Mouse (Mus musculus) lung, postnatal 36 days (tissue): Measurements from ENCODE around the gene Gne.
"Not testable (repeated sequence)": the region's sequence is repeated elsewhere in the genome, so short reads cannot be mapped to it uniquely, and the experiment has no call there.

Experiments
- DNase-seq: peaks from one replicate; pipeline ENCODE4 v3.0.0; 2022; ENCODE audit warnings: mixed read lengths

Gene Gne

DNA sequence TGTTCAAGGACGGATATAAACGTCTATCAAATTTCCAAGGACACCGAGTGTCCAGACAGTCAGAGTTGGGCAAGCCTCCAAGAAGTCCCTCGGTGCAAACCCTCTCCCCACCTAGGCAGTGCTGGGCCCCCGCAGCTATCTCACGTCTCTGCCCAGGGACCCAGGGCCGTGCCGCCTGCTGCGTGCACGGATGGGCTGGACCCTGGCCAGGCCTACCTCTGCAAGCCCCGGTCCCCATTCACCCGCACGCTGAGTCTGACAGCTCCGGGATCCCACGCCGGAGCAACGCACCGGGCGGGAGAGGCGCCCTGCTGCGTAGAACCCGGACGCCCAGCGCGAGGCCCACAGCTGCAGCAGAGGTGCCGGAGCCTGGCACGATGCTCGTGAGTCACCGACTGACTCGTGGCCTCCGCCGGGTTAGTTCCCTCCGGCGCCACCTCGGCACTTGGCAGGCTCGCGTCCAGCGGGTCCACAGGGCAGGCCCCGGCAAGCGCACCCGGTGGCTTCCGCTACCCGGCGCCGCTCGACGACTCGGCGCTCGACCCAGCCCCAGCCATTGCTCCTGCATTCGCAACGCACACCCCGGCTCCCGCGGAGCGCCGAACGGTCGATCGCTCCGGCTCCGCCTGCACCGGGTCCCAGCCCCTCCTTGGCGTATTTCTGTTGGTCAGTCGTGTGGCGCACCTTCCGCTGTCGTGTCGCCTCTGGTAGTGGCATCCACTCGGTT is 11.7 kb downstream of the Gne start:
- DNase-seq: peak; percentile 96

DNA sequence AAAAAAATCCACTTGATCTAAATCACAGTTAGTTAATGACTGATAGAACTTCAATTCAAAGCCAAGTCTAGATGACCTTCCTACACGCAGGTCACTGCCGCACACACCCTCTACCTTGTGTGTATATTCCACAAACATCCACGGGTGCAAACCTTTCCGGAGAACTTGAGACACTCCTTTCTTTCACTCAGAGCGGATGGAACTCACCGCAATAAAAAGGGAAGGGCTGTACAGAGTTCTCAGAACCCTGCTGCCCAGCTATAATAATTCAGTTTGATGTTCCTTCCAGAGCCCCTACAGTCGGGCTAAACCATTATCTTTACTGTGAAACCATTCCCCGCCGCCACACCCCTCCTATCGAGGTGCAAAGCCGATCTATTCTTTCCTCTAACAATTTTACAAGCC is 12.2 kb downstream of the Gne start:
- peak; percentile 31 for DNase-seq

DNA sequence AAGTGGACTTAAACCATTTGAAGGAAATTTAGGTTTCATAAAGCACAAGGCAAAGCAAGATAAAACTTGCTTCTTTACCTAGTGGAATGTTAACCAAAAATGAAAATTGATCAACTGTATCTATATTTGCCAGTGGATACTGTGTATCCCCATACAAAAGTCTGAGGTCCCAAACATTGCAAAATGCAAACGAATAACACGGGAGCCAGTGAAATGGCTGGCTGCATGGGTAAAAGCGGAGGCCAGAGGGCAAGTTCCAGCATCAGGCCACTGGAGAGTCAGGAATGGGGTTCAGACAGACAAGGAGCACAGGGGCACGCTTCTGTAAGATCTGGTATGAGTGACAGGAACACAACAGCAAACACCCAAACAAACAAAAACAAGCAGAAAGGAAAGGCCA is 13.3 kb downstream of the Gne start:
- DNase-seq: no peak

DNA sequence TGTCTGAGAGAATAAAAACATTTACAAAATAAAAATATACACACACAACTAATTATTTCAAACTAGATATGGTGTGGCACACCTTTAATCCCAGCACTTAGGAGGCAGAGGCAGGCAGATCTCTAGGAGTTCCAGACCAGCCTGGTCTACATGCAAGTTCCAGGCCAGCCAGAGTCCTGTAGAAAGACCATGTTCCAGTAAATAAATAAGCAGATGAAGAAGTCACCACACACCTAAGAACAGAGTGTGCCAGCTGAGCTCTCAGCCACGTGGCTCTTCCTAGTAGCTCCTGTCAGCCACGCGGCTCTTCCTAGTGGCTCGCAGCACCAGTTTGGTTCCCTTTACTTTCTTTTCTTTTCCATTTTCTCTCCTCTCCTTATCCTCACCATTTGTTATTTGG is 14.6 kb downstream of the Gne start:
- no peak for DNase-seq

DNA sequence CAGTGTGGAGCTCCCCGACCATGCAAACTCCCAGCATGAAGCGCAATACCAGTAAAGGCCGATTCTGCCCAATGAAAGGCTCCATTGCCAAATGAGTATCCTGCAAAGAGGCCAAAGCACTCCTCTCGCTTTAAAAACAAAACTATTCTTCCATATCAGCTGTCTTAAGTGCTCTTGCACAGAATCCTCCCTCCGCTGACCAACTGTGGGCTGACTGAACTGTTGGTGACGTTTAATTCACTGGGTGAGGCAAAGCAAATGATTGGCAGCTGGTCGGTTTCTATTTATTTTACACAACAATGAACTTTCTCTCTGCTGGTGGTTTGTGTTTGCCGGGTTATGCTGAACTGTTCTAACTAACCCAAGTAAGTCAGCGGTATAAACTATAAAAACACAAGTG is 15.2 kb downstream of the Gne start:
- DNase-seq: peak; percentile 71

DNA sequence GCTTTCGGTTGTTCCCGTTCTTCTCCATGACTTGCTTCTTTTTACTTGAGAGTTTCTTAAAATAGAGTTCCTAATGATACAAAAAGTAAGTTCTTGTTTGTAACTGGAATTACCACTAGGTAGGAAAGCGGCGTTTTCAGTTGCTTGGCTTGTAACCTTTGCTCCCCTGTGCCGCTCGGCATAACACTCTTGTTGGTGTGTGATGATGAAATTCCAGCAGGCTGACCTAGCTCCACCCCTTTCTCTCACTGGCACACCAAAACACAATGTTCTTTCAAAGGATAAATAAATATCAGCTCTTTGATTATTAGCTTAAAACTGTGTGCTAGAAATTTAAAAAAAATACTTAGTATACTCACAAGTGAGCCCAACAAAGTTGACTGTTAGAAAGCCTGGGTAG is 17.1 kb downstream of the Gne start:
- peak; percentile 72 for DNase-seq

DNA sequence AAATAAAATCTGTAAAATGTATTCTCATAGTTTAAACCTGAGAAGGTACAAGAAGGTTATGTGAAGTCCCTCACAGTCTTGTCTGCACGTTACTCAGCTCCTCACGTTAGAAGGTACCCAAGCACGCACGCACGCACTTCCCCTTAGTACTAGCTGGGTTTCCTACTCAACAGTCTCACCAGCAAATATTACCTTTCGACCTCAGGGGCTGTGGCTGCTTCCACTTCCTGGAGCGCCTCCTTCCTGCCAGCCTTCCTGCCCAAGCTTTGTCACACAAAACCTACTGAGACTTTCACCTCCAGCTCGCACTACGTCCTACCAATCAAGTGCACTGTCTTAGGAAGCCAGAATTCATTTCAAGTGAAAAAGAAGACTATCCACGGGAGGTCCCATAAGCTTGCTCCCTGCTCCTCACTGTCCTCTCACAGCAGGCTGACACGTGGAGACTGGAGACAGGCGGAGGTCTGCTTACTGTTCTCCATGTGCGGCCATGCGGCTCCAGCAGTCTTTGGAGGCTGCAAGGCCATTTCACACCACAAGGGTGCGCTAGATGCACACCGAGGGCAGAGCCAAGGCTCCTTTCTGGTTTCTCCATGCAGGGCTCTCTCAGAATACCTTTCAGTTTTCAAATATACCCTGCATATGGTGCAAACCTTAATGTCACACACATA is 18.5 kb downstream of the Gne start:
- DNase-seq: peak; percentile 95

DNA sequence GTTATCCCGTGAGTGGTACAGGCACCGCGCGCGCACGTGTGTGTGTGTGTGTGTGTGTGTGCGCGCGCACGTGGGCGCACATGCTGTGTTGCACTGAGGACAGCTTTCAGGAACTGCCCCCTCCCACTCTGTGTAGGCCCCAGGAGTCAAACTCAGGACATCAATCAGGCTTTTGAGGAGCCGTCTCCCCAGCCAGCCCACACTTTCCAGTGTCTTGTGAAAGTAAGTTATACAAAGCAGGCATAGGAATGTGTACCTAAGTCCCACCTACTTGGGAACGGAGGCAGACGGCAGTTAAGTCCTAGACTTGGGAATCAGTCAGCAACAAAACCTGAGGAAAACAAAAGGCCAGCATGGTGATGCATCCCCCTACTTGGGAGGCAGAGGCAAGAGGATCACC is 21.2 kb downstream of the Gne start:
- DNase-seq: no peak

DNA sequence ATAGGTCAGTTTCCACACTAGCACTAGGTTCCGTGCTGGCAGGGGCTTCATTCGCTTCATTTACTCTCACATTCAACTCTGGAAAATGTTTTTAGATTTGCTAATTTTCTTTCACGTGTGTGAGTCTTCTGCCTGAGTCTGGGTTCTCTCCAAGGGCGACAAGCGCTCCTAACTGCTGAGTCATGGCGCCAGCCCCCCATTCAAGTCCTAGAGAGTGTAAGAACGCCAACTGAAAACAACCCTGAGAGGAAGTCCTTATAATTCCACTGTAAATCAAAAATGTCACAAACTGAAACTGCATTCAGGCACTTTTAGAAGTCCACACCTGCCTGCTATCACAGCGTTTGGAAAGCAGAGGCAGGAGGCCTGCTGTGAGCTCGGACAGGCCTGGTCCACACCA is 21.9 kb downstream of the Gne start:
- DNase-seq: no peak

DNA sequence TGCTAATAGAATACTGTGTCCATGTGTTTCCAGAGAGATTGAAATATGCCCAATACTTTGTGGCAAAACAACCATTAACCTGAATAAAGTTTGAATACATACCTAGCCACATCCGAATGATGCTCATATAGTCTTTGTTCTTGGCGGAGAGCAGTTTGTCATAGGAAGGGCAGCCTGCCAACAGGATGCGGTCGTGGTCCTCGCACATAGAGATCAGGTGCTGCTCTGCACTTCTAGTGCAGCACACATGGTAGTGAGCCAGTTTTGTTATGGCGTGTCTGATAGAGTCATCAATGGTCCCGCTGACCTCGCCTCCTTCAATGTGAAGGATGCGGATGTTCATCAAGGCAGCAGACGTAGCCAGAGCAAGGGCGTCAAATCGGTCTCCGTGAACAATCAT is 24.3 kb downstream of the Gne start:
- no peak for DNase-seq

DNA sequence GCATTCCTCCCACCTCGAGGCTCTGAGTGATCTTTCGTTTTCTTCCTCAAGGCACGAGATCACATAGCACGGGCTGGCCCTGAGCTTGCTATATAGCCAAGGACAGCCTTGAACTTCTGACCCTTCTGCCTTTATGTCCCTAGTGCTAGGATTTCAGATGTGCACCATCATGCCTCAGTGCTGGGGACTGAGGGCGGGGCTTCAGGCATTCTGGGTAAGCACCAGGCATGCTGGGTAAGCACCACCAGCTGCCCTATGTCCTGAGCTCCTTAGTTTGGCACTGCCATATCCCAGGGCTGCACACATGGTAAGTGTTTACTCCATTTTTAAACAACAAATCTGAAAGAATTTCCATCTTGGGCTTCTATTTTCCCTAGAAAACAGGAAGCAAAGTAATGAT is 34.2 kb downstream of the Gne start:
- DNase-seq: no peak

DNA sequence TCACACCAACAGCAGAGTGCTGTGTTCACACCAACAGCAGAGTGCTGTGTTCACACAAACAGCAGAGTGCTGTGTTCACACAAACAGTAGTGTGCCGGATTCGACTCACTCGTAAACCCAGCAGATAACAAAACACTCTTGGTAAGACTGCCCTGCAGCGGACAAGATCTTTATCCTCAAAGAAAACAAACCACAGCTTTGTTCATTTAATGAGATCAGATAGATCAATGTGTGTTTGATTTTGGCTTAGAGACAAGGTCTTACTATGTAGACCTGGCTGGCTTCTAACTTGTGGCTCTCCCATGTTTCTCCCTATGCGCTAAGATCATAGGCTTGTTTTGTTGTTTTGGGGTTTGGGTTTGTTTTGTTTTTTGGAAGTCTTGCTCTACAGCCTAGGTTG is 37.9 kb downstream of the Gne start:
- no peak for DNase-seq

DNA sequence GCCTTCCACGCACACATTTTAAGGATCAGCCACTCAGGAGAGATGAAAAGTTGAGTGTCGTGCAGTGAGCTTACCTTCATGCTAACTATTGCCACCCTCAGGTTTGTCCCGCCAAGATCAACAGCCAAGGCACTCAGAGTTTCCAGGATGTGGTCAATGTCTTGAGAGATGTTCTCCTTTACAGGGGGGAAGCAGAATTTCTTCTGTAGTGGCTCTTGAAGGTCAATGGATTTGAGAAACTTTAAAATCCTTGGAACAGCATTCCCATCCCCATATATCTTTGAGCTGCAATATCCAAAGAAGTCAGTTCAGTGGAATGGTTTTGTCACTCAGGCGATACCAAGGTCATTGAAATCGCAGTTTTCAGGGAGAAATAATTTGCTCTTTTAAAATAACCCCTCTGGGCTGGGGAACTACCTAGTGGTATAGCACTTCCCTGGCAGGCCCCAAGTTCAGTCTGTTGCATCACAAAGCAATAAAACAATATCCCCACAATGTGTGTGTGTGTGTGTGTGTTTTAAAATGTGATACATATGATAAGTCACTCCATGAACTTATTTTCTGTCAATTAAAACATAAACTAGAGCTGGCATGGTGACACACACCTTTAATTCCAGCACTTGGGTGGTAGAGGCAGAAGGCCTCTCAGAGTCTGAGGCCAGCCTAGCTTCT is 39.2 kb downstream of the Gne start:
- no peak for DNase-seq

DNA sequence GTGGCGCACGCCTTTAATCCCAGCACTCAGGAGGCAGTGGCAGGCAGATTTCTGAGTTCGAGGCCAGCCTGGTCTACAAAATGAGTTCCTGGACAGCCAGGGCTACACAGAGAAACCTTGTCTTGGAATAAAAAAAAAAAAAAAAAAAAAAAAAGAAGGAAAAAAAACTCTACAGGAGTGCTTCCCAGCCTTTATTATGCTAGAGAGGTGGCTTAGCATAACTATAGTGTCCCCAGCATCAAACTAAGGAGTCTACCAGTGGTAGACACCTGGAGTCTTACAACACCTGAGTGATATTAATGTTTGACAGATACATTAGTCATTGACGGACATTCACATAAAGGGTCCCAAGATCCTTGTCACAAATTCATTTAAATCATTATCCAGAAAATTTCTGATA is 40.8 kb downstream of the Gne start:
- not testable (repeated sequence) for DNase-seq

DNA sequence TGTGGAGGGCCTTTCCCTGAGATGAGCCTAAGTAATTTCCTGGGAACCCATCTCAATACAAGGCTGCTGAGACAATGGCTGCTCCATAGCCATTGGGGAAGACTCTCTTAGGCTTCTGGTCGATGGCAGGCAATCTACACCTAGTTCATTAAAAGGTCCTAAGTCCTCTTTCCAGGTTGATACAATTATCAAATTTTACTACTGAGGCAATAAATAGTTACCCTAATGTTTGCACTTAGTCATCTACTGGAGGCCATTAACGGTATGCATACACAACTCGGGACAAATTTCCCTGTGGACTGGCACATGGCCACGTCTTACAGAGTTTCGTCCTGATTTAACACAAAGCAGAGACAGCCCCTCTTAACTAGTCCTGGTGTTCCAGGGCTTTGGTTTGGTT is 41.5 kb downstream of the Gne start:
- DNase-seq: no peak

DNA sequence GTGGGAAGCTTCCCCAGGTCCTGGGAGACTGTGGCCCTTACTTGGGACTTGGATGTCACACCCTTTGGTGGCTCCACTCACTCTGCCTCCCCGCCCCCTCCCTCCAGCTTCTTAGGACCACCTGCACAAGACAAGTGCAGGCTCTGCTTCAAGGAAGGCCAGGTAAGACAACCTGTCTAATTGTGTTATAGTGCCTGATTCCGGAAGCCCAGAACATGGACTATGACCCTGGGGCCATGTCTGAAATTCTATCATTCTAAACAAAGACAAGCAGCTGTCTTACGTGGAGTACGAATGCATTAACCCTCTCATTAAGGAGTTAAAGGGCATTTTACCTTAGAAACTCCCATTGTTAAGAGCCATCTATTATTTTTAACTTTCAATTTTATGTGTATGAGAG is 43.2 kb downstream of the Gne start:
- DNase-seq: no peak

DNA sequence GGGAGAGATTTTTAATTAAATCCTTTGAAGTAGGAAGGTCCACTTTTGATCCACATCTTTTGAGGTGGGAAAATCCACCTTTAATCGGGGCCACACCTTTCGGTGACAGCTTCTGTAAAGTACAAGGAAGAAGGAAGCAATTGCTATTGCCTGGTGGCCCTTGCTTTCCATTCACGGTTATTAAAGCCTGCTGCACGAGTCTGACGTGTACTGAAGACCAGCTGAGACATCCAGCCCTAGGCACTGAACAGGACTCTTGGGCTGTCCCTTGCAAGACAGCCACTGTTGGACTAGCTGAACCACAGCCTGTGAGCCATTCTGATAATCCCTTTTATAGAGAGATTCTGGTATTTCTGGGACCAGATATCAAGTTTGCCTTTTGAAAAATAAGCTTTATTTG is 47.5 kb downstream of the Gne start:
- no peak for DNase-seq

DNA sequence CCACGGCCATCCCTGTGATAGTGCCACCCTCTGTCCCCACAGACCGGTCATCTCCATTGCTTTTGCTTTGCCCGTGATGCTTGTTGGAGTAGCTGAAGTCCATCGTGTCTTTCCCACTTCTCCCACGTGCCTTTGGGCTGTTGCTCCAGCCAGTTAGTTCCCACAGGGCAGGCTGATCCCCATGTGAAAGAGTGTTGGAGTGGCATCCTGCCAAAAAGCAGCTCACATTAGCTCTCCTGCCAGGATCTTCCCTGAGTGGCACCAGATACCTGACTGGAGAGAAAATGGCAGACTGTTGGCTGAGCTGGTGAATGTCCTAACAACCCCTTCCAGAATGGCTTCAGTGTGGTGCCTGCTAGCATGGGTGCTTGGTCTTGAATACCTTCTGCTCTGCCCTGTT is 52.5 kb downstream of the Gne start:
- no peak for DNase-seq

DNA sequence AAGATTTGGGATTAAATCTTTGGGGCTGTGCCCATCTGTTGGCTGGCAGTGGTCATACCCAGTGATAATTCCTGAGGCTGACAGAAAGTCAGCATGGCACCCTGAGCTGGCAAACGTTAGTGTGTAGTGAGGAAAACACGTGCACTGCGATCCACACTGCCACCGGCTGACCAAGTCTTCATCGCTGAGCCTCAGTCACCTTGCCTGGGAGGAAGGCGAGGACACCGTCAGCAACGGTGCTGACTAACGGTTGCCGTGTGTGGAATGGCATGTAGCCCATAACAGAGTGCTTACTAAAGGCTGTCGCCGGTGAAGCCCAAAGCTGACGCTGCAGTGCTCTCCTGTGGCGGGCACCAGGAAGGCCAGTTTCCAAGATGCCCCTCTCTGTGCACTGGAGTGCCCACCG is 54.3 kb downstream of the Gne start:
- no peak for DNase-seq

DNA sequence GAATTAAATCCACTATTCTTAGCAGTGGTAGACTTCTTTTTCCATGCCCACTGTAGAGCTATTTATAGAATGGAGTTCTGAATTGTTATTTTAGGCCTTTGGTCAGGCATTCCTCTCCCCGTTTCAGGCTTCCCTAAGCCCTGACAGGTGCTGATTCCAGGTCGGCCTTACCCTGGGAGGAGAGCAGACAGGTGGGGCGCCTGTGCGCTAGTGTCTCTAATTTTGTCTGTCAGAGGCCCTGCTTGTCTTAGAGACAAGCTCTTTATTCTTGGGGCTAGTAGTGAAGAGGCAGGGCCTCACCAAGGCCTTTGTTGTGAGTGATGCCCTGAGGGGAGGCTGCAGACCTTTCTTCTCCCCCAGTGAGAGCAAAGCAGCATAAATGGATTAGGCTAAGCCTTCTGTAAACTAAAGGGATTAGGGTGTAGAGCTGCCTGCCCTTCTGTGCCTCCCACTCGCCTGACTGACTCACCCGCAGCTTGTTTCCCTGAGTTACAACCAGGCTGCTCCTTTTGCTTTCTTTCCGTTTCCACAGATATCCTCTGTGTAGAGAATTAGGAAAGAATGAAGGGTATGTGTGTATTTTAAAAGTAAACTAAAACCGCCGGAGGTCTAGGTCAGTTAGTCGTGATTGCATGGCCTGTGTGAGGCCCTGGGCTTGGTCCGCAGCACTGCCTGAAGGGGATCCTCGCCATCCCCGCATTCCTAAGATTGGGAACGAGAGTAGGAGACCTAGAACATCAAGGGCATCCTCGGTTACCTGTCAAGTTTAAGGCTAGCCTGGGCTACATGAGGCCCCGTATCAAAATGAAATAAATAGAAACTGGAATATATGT is 55.5 kb downstream of the Gne start:
- no peak for DNase-seq

DNA sequence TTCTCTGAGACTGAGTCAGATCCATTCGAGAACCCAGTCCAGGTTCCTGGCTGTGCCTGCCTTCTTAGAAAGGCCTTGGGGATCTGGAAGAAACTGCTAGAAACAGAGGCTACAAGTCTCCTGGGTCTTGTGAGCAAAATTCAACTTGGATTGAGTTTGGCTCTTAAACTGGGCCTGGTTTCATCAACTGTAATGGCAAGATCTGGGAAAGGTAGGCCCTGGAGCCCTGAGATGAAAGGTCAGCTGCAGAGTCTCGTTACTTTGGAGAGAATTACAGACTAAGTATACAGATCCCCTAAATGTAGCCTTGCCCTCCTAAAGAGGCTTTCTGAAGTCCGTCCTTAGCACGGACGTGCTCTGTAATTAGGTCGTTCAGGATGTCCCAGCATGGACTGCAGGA is 58.4 kb downstream of the Gne start:
- DNase-seq: no peak

DNA sequence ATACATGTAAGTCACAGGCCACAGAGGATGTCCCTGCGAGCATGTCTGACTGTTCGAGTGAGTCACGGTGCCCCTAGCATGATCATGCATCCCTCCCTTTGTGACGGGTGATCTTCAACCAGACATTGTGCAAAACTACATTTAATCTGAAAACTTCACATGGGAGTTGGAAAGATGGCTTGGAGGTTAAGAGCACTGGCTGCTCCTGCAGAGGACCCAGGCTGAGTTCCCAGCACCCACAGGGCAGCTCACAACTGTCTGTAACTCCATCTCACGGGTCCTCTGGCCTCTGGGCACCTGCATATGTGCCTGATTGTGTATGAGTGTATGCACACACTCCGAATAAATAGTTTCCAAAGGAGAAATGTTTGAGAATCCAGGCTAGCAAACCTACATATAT is 59.7 kb downstream of the Gne start:
- no peak for DNase-seq

DNA sequence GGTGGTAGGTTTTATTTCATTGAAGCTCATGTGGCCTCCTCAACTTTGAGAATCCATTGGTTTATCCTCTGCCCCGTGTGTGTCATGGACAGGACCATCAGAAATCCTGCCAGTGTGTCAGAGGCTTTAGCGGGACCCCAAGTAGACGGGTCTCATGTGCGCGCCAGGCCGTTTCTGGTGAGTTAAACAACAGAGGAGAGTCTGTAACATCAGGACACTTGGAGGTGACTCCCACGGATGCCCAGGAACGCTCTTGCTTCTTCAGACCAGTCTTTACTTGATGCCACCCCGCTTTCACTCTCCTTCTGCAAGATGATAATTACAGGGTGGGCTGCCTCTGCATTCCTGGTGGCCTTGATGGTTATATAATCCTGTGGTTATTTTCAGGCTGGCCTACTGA is 60.3 kb downstream of the Gne start:
- no peak for DNase-seq

DNA sequence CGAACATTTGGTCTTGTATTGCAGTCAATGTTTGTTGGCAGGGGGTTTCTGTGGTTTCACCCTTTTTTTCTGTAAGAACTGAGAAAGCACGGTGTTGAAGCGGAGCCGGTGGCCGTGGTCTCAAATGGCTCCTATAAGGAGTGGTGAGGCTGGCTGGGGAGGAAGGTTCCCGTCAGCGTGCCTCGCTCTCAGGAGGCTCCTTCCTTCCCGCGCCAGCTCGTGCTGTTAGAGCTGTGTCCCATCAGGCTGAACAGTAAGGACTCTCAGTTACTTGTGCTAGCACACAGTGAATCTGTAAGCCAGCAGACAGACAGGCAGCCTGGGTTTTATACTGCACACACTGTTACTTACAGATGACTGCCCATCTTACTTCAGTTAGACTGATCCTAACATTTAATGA is 61.2 kb downstream of the Gne start:
- DNase-seq: no peak
